Mouse (Mus musculus) thymus, postnatal 0 days (tissue): ENCODE data around the gene Slc7a7. TPM values are rescaled to one million over a fixed set of nuclear protein-coding genes. Genes with fewer than 3 reads are reported as not detected.

ENCODE experiments used
- DNase-seq: peaks from one replicate; pipeline ENCODE4 v3.0.0-alpha.2; 2015; ENCODE audit warnings: low spot score
- polyA plus RNA-seq: library from polyadenylated mRNA; unstranded; fragments of >200 nt; fragmentation: Nextera tagmentation; extraction: Ambion mirVana; gene quantifications from 2 replicates; pipeline ENCODE4 v1.2.1, GENCODE M21; 2015

Gene Slc7a7
- polyA plus RNA-seq, 1 experiment from 2014 or later: 6.5 TPM

GRCm38 (mm10) chr14:54413877-54414700 lies 3.5 kb downstream of the Slc7a7 start:
- no peak for DNase-seq

GRCm38 (mm10) chr14:54412629-54413170 lies 4.9 kb downstream of the Slc7a7 start:
- peak; percentile 42 for DNase-seq

- DNase-seq: no peak
Measured at GRCm38 (mm10) chr14:54412000-54412576, 5.5 kb downstream of the Slc7a7 start.

DNA sequence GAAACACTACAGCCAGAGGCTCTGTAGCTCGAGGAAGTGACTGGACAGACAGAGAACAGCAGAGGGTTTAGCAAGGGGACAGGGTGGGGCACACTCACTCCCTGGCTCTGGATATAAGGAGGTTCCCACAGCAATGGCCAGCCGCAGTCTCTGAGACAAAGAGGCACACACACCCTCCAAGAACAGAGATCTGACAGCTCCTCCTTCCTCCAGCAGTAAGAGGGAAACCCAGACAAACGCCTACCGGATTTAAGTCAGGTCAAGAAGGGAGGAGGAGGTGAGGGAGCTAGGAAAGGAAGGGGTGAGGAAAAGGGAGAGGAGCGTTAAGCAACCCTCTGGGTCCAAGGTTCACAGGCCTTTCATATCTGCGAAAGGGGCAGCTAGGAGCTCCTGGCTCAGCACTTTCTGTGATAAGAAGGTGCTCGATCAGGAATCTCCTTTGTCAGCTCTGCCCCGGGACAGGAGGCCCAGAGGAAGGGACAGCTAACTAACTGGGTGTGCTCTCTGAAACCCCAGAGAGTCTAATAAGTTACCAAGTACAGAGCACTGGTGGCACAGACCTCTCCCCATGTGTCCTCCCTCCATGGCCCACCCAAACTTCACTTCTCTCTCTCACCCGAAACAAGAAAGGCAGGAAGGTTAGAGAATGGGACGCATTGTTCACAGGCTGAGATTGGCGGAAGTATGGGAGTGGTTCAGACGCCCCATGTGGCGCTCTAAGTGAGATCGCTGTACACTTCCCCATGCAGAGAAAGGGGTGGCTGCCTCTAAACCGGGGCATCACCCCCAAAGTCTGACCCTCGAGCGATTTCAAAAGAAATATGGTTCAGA lies 7.4 kb downstream of the Slc7a7 start:
- no peak for DNase-seq

- DNase-seq: no peak
Measured at GRCm38 (mm10) chr14:54409057-54409645, 8.4 kb downstream of the Slc7a7 start.

- no peak for DNase-seq
Measured at GRCm38 (mm10) chr14:54408336-54409056, 9.1 kb downstream of the Slc7a7 start.

- no peak for DNase-seq
Measured at GRCm38 (mm10) chr14:54401723-54402122, 15.9 kb downstream of the Slc7a7 start.

GRCm38 (mm10) chr14:54398921-54399382 lies 18.6 kb downstream of the Slc7a7 start:
- no peak for DNase-seq

GRCm38 (mm10) chr14:54398528-54398916 lies 19.1 kb downstream of the Slc7a7 start:
- no peak for DNase-seq

DNA sequence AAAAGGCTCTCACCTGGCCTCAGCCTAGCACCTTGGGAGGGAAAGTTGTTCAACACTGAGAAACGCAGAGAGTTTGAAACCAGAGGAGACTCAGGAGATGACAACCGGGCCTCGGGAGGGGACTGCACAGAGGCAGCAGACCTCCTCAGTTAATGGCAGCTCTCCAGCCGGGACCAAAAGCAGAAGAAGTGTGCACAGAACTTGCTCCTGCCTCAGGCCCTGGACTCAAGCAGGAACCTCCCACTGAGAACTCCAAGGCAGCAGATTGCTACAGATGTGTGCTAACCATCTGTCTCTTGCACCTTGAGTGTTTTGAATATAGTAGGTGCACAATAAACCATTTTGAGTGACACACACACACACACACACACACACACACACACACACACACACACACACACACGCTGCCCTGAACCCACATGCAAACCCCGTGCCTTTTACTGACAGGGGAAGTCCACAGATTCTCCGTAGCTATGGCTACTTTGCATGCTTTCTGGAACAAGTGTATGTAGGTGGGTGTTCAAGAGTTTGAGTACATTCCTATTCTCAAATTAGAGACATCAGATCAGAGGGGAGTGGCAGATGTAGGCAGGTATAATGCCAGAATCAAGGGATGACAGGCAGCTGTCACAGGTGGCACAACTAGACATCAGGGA lies 19.6 kb downstream of the Slc7a7 start:
- DNase-seq: no peak

GRCm38 (mm10) chr14:54396685-54397084 lies 20.9 kb downstream of the Slc7a7 start:
- no peak for DNase-seq

DNA sequence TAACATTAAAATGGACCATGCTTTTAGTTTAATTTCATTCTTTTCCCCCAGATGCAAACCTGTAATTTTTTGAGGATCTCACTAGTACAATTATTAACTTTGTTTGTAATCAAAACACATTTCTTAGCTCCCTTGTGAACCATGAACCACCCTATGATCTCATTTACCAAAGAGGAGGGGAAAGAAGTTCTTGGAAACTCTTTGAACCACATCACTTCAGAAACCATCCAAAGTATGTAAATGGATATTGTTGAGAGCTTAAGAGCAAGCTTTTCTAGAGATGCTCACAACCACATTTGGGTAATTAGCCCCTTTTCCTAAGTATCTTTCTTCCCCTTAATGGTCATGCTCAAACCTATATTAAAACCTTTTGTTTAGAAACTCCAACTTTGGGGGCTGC lies 23.3 kb downstream of the Slc7a7 start:
- DNase-seq: no peak

GRCm38 (mm10) chr14:54393794-54394193 lies 23.8 kb downstream of the Slc7a7 start:
- no peak for DNase-seq

GRCm38 (mm10) chr14:54390843-54391242 lies 26.7 kb downstream of the Slc7a7 start:
- DNase-seq: no peak

GRCm38 (mm10) chr14:54387546-54387945 lies 30.0 kb downstream of the Slc7a7 start:
- DNase-seq: no peak

GRCm38 (mm10) chr14:54385968-54386618 lies 31.5 kb downstream of the Slc7a7 start:
- DNase-seq: no peak

DNA sequence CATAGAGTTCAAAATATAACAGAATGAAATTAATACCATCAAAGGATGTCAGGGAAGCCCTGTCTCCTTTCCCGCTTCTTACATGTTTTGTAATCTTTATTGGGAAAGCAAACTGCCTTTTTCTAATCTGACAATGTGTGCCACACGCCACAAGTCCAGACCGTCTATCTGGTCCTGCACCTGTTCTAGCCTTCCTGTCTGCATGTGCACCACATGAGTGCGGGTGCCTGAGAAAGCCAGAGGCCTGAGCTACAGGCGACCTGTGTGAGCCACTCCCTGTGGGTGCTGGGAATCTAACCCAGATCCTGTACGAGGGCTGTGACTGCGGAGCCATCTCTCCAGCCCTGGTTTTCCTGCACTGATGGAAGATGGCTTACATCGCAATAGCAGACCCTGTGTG lies 33.2 kb downstream of the Slc7a7 start:
- DNase-seq: no peak

DNA sequence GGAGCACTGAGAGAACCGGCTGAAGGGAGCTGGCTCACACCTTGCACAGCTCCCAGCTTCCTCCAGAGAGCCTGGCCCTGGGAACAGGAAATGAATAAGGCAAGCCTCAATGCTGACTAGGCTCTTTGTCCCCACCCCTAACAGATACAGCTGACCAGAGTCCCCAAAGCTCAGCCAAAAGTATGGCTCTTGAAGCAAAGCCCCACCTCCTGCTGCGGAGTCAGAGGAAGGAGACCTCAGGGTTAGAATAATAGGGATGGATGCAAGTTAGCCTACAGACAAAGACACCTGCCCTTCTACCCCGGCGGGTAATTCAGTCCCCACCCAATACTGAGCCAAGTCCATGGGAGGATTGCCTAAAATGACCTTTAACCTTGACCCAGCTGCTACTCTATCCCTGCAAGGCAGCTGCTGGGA lies 34.2 kb downstream of the Slc7a7 start:
- no peak for DNase-seq

DNA sequence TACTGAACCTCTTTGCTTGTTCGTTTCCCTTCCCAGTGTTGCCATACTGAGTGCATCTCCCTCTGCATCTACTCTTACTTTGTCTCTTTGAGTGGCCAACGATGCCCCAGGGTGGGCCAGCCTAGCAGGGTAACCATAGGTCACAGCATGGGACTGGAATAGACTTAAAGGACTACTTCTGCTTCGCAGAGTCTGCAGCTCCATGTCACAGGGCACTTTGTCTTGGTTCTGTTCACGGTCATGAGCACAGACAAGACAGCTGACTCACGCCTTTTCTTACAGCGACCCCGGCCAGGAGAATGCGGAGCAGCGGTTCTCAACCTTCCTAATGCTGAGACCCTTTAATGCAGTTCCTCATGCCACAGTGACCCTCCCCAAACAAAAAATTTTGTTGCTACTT lies 34.9 kb downstream of the Slc7a7 start:
- no peak for DNase-seq

DNA sequence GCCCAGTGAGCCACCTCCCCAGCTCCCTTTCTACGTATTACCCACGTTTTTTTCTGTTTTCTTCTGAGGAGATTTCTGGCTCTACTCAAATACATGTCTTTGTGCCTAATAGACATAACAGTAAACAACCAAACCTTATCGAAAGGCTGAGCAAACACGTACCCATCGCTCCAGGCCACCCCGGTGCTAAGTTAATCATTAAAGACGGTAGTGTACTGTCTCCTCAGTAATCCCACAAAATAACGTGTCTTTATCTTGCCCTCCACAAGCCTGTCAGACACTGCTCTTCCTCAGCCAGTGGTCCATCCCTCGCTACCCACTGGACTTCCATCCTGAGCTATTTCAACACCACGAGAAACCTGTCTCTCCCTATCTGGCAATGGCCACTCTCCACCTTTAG lies 35.8 kb downstream of the Slc7a7 start:
- no peak for DNase-seq
